Mouse (Mus musculus) heart, embryonic 12.5 days (tissue): ENCODE results near the gene Kcnq1. TPM values are rescaled to one million over a fixed set of nuclear protein-coding genes. Genes with fewer than 3 reads are reported as not detected.

Source experiments
- ATAC-seq: fragments of 200-750 bp; cut with Nextera tagmentation; 2 replicates; pipeline ENCODE4 v1.8.0; 2017; ENCODE audit warnings: moderate TSS enrichment, moderate library complexity; ENCODE audit not compliant: insufficient number of reproducible peaks, low FRiP score
- H3K27ac ChIP-seq: fragments of 300-500 bp; sonication (generic); 2 replicates; pipeline ENCODE4 v1.5.1; 2016; ENCODE audit warnings: mild to moderate bottlenecking, moderate library complexity; ENCODE audit not compliant: poor library complexity, severe bottlenecking
- H3K27me3 ChIP-seq: fragments of 300-500 bp; sonication (generic); replicated peaks from 2 replicates; pipeline ENCODE4 v1.6.1; 2016; ENCODE audit warnings: mild to moderate bottlenecking, moderate library complexity
- H3K36me3 ChIP-seq: fragments of 300-500 bp; sonication (generic); 2 replicates; pipeline ENCODE4 v1.6.1; 2016; ENCODE audit warnings: mild to moderate bottlenecking, moderate library complexity
- H3K4me1 ChIP-seq: fragments of 300-500 bp; sonication (generic); replicated peaks from 2 replicates; pipeline ENCODE4 v1.6.1; 2016; ENCODE audit warnings: mild to moderate bottlenecking
- H3K4me2 ChIP-seq: fragments of 300-500 bp; sonication (generic); 2 replicates; pipeline ENCODE4 v1.6.1; 2016; ENCODE audit warnings: mild to moderate bottlenecking, moderate library complexity
- H3K4me3 ChIP-seq: fragments of 300-500 bp; sonication (generic); 2 replicates; pipeline ENCODE4 v1.5.1; 2016; ENCODE audit warnings: mild to moderate bottlenecking
- H3K9ac ChIP-seq: fragments of 300-500 bp; sonication (generic); 2 replicates; pipeline ENCODE4 v1.6.1; 2016; ENCODE audit warnings: mild to moderate bottlenecking, moderate library complexity
- H3K9me3 ChIP-seq: fragments of 300-500 bp; sonication (generic); replicated peaks from 2 replicates; pipeline ENCODE4 v1.6.1; 2016; ENCODE audit warnings: mild to moderate bottlenecking, moderate library complexity
- WGBS: fragments of 180-500 bp; shearing (Covaris S2); methylation state at CpG from one replicate; pipeline ENCODE4 v1.1.7; 2016; 5-methylcytosine and 5-hydroxymethylcytosine counted together
- polyA plus RNA-seq: library from polyadenylated mRNA; unstranded; fragments of >200 nt; fragmentation: Nextera tagmentation; extraction: Ambion mirVana; gene quantifications from 2 replicates; pipeline ENCODE4 v1.2.1, GENCODE M21; 2016

The Kcnq1 gene
- polyA plus RNA-seq, 1 experiment from 2014 or later: 12.9 TPM

DNA sequence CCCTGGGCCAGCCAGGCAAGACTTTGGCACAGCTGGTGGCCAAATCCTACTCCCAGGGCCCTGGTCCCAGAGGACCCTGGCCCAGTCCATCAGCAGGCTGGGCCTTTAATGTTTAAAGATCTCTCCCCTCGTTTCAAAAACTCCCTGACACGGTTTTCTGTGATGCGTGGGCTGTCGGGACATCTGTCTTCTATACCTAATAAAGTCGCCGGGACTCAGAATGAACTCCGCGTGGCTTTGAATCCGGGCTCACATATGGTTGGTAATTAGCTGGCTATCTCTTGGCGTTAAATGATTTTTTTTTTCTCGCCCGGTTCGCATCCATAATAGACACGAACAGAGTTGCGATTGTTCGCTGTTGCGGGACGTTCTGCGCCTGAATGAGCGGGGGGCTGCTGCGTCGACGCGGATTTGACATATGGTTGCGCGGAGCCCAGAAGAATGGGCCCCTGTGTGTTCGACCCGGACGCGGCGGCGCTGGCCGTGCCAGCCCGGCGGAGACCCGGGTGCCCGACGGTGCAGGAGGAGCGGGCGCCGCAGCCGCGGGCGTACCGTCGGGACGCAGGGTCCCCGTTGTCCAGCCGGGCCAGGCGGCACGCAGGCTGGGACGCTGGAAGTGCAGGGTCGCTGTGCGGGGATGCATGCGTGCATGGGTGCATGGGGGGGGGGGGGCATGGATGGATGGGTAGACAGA is 338.9 kb downstream of the Kcnq1 start:
- Histone ChIP-seq H3K27ac (no peak overlapping the region), H3K4me1 (peaks cover 17% of the 10 kb centered on the region), H3K9me3 (no peaks in the 10 kb centered on the region), H3K4me2 (peak overlapping the region; percentile 88), H3K27me3 (peaks cover 54% of the 10 kb centered on the region), H3K9ac (peak overlapping the region; percentile 74), H3K4me3 (peak overlapping the region; percentile 49), H3K36me3 (no peaks in the 10 kb centered on the region)
- ATAC-seq: 0 out of 2 replicates have a peak, but pooled peaks have one; percentile 33
- 5% methylated on average over 46 of the region's 55 CpGs for WGBS

- H3K4me1 ChIP-seq: peaks cover 17% of the 10 kb centered on the region
- peak overlapping the region; percentile 49 for H3K4me3 ChIP-seq
- no peaks in the 10 kb centered on the region for H3K9me3 ChIP-seq
- H3K27me3 ChIP-seq: peaks cover 54% of the 10 kb centered on the region
- no peak for ATAC-seq
- H3K9ac ChIP-seq: peak overlapping the region; percentile 74
- H3K4me2 ChIP-seq: peak overlapping the region; percentile 88
- H3K36me3 ChIP-seq: no peaks in the 10 kb centered on the region
- WGBS: 7% methylated on average over 53 of the region's 53 CpGs
- H3K27ac ChIP-seq: no peak overlapping the region
Measured at GRCm38 (mm10) chr7:143445651-143446460, 339.7 kb downstream of the Kcnq1 start.

DNA sequence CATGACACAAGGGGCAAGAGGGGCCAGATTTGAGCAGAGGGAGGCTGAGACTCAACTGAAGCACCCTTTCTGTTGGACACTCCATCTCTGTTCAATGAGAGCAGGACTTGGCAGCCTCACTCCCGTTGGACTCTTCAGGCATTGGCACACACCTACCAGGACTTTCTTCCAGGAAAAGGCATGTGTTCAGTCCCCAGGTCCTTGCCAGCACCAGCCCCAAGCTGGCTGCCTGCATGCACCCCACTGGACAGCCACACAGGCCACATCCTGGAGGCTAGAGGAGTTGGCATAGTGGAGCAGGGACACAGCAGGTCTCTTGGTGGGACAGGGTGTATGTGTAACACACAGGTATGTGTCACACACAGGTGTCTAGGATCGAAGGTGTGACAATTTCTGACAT is 341.0 kb downstream of the Kcnq1 start:
- Histone ChIP-seq H3K9ac (no peak overlapping the region), H3K4me2 (no peak overlapping the region)

GRCm38 (mm10) chr7:143458963-143459331 is 352.8 kb downstream of the Kcnq1 start:
- peak overlapping the region; percentile 77 for H3K27ac ChIP-seq
- peaks cover 15% of the 10 kb centered on the region; the same call in 1 of the 2 replicates for H3K27me3 ChIP-seq
- H3K36me3 ChIP-seq: no peaks in the 10 kb centered on the region
- peak overlapping the region; percentile 85 for H3K9ac ChIP-seq
- H3K9me3 ChIP-seq: peaks cover 28% of the 10 kb centered on the region
- 14% methylated on average over 38 of the region's 38 CpGs for WGBS
- H3K4me2 ChIP-seq: peak overlapping the region; percentile 73
- H3K4me3 ChIP-seq: peak overlapping the region; percentile 59
- H3K4me1 ChIP-seq: peaks cover 26% of the 10 kb centered on the region
- ATAC-seq: no peak

More for the DNA sequence above, 341.0 kb downstream of the Kcnq1 start:
- no peak overlapping the region for H3K27ac ChIP-seq
- H3K4me3 ChIP-seq: no peak overlapping the region
- peaks cover 17% of the 10 kb centered on the region for H3K4me1 ChIP-seq
- WGBS: 70% methylated on average over 2 of the region's 2 CpGs
- H3K36me3 ChIP-seq: no peaks in the 10 kb centered on the region
- H3K27me3 ChIP-seq: peaks cover 54% of the 10 kb centered on the region
- H3K9me3 ChIP-seq: no peaks in the 10 kb centered on the region
- no peak for ATAC-seq

GRCm38 (mm10) chr7:143459332-143460211 is 353.4 kb downstream of the Kcnq1 start:
- no peak for ATAC-seq
- Histone ChIP-seq H3K9me3 (peaks cover 28% of the 10 kb centered on the region), H3K4me2 (peak overlapping the region; percentile 73), H3K9ac (peak overlapping the region; percentile 85), H3K4me3 (peak overlapping the region; percentile 59), H3K27ac (peak overlapping the region; percentile 77), H3K36me3 (no peaks in the 10 kb centered on the region), H3K27me3 (peaks cover 15% of the 10 kb centered on the region; the same call in 1 of the 2 replicates), H3K4me1 (peaks cover 29% of the 10 kb centered on the region)
- WGBS: 22% methylated on average over 100 of the region's 100 CpGs

GRCm38 (mm10) chr7:143460217-143460834 is 354.2 kb downstream of the Kcnq1 start:
- Histone ChIP-seq H3K27ac (peak overlapping the region; percentile 77), H3K27me3 (peaks cover 15% of the 10 kb centered on the region; the same call in 1 of the 2 replicates), H3K4me2 (peak overlapping the region; percentile 73), H3K4me1 (peaks cover 37% of the 10 kb centered on the region), H3K9ac (peak overlapping the region; percentile 85), H3K36me3 (no peaks in the 10 kb centered on the region), H3K9me3 (peaks cover 28% of the 10 kb centered on the region), H3K4me3 (peak overlapping the region; percentile 59)
- WGBS: 29% methylated on average over 60 of the region's 60 CpGs
- no peak for ATAC-seq

DNA sequence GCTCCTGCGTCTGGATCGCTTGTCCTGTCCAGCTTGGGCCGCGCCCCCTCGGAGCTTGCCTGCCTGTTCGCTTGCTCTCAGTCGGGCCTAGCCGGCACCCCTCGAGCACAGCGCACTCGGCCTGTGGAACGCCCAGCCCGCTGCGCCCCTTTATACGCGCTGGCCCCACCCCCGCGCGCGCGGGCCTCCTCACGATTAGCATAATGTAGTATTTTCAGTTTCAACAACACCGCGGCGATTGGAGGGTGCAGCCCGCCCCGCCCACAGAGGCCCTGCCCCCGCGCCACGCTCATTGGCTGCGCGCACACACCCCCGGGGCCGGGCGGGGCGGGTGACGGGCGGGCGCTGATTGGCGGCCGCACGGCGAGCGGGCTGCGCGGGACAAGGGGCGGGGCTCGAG is 354.7 kb downstream of the Kcnq1 start, which contains the start of gene Cdkn1c:
Gene Cdkn1c, minus strand, starts transcription at position 177 of the 400 bp plus-strand sequence.
- Histone ChIP-seq H3K27ac (peak within 1 kb of the TSS; percentile 77), H3K36me3 (no peaks in the 10 kb centered on the region), H3K4me1 (peaks cover 38% of the 10 kb centered on the region), H3K27me3 (peaks cover 13% of the 10 kb centered on the region; the same call in 1 of the 2 replicates), H3K9me3 (peaks cover 28% of the 10 kb centered on the region), H3K4me3 (peak within 1 kb of the TSS; percentile 59), H3K9ac (peak within 1 kb of the TSS; percentile 85), H3K4me2 (peak within 1 kb of the TSS; percentile 73)
- WGBS: 23% methylated on average over 48 of the region's 48 CpGs
- ATAC-seq: peak; percentile 88

GRCm38 (mm10) chr7:143461294-143461870 is 355.2 kb downstream of the Kcnq1 start:
- Histone ChIP-seq H3K4me2 (peak overlapping the region; percentile 73), H3K9ac (peak overlapping the region; percentile 47), H3K36me3 (no peaks in the 10 kb centered on the region), H3K27me3 (peaks cover 8% of the 10 kb centered on the region; the same call in 1 of the 2 replicates), H3K9me3 (peaks cover 28% of the 10 kb centered on the region), H3K27ac (peak overlapping the region; percentile 64; the same call in 1 of the 2 replicates), H3K4me3 (peak overlapping the region; percentile 59), H3K4me1 (peaks cover 39% of the 10 kb centered on the region)
- peak; percentile 16 for ATAC-seq
- WGBS: 20% methylated on average over 25 of the region's 32 CpGs

DNA sequence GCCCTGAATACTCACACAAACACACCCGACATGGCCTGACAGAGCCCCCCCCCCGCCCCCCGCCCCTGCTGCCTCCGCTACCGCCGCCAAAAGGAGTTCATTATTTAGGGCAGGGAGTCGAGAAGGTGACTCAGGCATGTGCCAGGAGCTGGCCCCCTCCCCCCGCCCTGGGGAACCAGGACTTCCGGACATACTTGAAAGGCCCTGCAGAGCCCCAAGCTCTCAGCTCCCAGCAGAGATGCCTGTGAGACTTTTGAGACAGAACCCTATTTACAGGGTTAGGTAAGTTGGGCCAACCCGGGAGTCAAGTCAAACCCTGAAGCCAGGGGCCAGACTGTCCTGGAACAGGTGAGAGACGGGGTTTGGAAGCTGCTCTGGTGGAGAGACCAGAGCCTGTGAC is 355.8 kb downstream of the Kcnq1 start:
- no peak for ATAC-seq
- H3K27ac ChIP-seq: peak overlapping the region; percentile 64; the same call in 1 of the 2 replicates
- no peaks in the 10 kb centered on the region for H3K36me3 ChIP-seq
- peaks cover 3% of the 10 kb centered on the region; the same call in 1 of the 2 replicates for H3K27me3 ChIP-seq
- WGBS: 41% methylated on average over 11 of the region's 11 CpGs
- peak overlapping the region; percentile 47; the same call in 1 of the 2 replicates for H3K9ac ChIP-seq
- H3K4me3 ChIP-seq: no peak overlapping the region
- peaks cover 39% of the 10 kb centered on the region for H3K4me1 ChIP-seq
- H3K4me2 ChIP-seq: peak overlapping the region; percentile 73
- peaks cover 28% of the 10 kb centered on the region for H3K9me3 ChIP-seq

DNA sequence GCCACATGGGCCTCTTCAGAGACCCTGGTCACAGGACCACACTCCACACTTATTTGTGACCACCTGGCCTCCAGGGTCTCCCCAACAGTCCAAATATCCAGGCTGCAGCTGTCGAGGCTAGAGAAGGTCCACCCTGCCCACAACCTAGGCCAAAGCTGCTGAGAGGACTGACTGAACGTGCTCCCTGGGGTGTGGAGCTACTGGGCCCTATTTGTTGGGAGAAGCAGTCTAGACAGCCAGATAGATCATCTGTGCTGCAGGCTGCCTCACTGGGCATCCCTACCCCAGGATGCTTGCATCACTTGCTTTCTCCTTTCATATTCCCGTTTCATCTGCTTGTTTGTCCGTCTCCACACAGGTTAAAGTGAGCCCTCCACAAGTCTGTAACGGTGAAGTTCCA is 356.4 kb downstream of the Kcnq1 start:
- Histone ChIP-seq H3K9me3 (peaks cover 28% of the 10 kb centered on the region), H3K36me3 (no peaks in the 10 kb centered on the region), H3K27me3 (no peaks in the 10 kb centered on the region), H3K4me3 (no peak overlapping the region), H3K4me2 (no peak overlapping the region), H3K4me1 (peaks cover 39% of the 10 kb centered on the region), H3K9ac (no peak overlapping the region), H3K27ac (no peak overlapping the region)
- WGBS: 73% methylated on average over 5 of the region's 5 CpGs
- no peak for ATAC-seq
